Mouse (Mus musculus) embryonic facial prominence, embryonic 15.5 days (tissue): ENCODE data around the gene Phkb. TPM values are rescaled to one million over a fixed set of nuclear protein-coding genes. Genes with fewer than 3 reads are reported as not detected.

ENCODE experiments used
- ATAC-seq: fragments of 200-750 bp; cut with Nextera tagmentation; 2 replicates; pipeline ENCODE4 v1.8.0; 2017; ENCODE audit warnings: low read depth, moderate TSS enrichment; ENCODE audit not compliant: insufficient number of reproducible peaks, low FRiP score, low TSS enrichment
- H3K27ac ChIP-seq: fragments of 300-500 bp; sonication (generic); replicated peaks from 2 replicates; pipeline ENCODE4 v1.5.1; 2015; ENCODE audit warnings: mild to moderate bottlenecking, inconsistent platforms
- H3K27me3 ChIP-seq: fragments of 300-500 bp; sonication (generic); 2 replicates; pipeline ENCODE4 v1.6.1; 2015; ENCODE audit warnings: inconsistent platforms
- H3K36me3 ChIP-seq: fragments of 300-500 bp; sonication (generic); 2 replicates; pipeline ENCODE4 v1.6.1; 2015; ENCODE audit warnings: mild to moderate bottlenecking, inconsistent platforms
- H3K4me1 ChIP-seq: fragments of 300-500 bp; sonication (generic); 2 replicates; pipeline ENCODE4 v1.6.1; 2015; ENCODE audit warnings: inconsistent platforms
- H3K4me2 ChIP-seq: fragments of 300-500 bp; sonication (generic); replicated peaks from 2 replicates; pipeline ENCODE4 v1.6.1; 2015; ENCODE audit warnings: mild to moderate bottlenecking, inconsistent platforms
- H3K4me3 ChIP-seq: fragments of 300-500 bp; sonication (generic); replicated peaks from 2 replicates; pipeline ENCODE4 v1.5.1; 2015; ENCODE audit warnings: mild to moderate bottlenecking, inconsistent platforms
- H3K9ac ChIP-seq: fragments of 300-500 bp; sonication (generic); 2 replicates; pipeline ENCODE4 v1.6.1; 2015; ENCODE audit warnings: inconsistent platforms
- H3K9me3 ChIP-seq: fragments of 300-500 bp; sonication (generic); replicated peaks from 2 replicates; pipeline ENCODE4 v1.6.1; 2016; ENCODE audit warnings: inconsistent platforms
- WGBS: fragments of 180-500 bp; shearing (Covaris S2); methylation state at CpG from one replicate; pipeline ENCODE4 v1.1.7; 2015; 5-methylcytosine and 5-hydroxymethylcytosine counted together
- polyA plus RNA-seq: library from polyadenylated mRNA; unstranded; fragments of >200 nt; fragmentation: Nextera tagmentation; extraction: Ambion mirVana; gene quantifications from 2 replicates; pipeline ENCODE4 v1.2.1, GENCODE M21; 2015

Phkb gene
- polyA plus RNA-seq, 1 experiment from 2014 or later, result 54.2 TPM

- no peak for ATAC-seq
- H3K27me3 ChIP-seq, result no peaks in the 10 kb centered on the region
- H3K4me1 ChIP-seq, result no peaks in the 10 kb centered on the region
- 95% methylated on average over 5 of the region's 5 CpGs for WGBS
- H3K36me3 ChIP-seq, result peaks cover 3% of the 10 kb centered on the region; the same call in 1 of the 2 replicates
- no peak overlapping the region for H3K27ac ChIP-seq
- no peak overlapping the region for H3K9ac ChIP-seq
- H3K4me3 ChIP-seq, result no peak overlapping the region
- H3K9me3 ChIP-seq, result no peaks in the 10 kb centered on the region
- no peak overlapping the region for H3K4me2 ChIP-seq
Observed at GRCm38 (mm10) chr8:85944820-85945219, 104.1 kb downstream of the Phkb start.

- Histone ChIP-seq H3K27ac (no peak overlapping the region), H3K36me3 (peaks cover 7% of the 10 kb centered on the region; the same call in 1 of the 2 replicates), H3K9ac (no peak overlapping the region), H3K27me3 (no peaks in the 10 kb centered on the region), H3K4me3 (no peak overlapping the region), H3K9me3 (no peaks in the 10 kb centered on the region), H3K4me2 (no peak overlapping the region), H3K4me1 (no peaks in the 10 kb centered on the region)
- ATAC-seq, result no peak
- 91% methylated on average over 2 of the region's 2 CpGs for WGBS
Observed at GRCm38 (mm10) chr8:85958391-85958790, 117.6 kb downstream of the Phkb start.

- ATAC-seq, result no peak
- WGBS, result 93% methylated on average over 4 of the region's 4 CpGs
- H3K27me3 ChIP-seq, result no peaks in the 10 kb centered on the region
- no peak overlapping the region for H3K4me2 ChIP-seq
- no peaks in the 10 kb centered on the region for H3K4me1 ChIP-seq
- no peaks in the 10 kb centered on the region for H3K9me3 ChIP-seq
- no peak overlapping the region for H3K9ac ChIP-seq
- no peak overlapping the region for H3K4me3 ChIP-seq
- peaks cover 7% of the 10 kb centered on the region; the same call in 1 of the 2 replicates for H3K36me3 ChIP-seq
- no peak overlapping the region for H3K27ac ChIP-seq
Observed at GRCm38 (mm10) chr8:85959880-85960279, 119.1 kb downstream of the Phkb start.

- ATAC-seq, result no peak
- Histone ChIP-seq H3K4me3 (no peak overlapping the region), H3K4me2 (no peak overlapping the region), H3K4me1 (no peaks in the 10 kb centered on the region), H3K9ac (no peak overlapping the region), H3K27me3 (no peaks in the 10 kb centered on the region), H3K27ac (no peak overlapping the region), H3K36me3 (0 out of 2 replicates have a peak, but pooled peaks cover 10% of the 10 kb centered on the region), H3K9me3 (no peaks in the 10 kb centered on the region)
- WGBS, result 93% methylated on average over 4 of the region's 4 CpGs
Observed at GRCm38 (mm10) chr8:85977588-85978077, 136.9 kb downstream of the Phkb start.

- H3K27ac ChIP-seq, result no peak overlapping the region
- no peak overlapping the region for H3K4me2 ChIP-seq
- no peak overlapping the region for H3K9ac ChIP-seq
- ATAC-seq, result no peak
- no peaks in the 10 kb centered on the region for H3K4me1 ChIP-seq
- no peak overlapping the region for H3K4me3 ChIP-seq
- H3K9me3 ChIP-seq, result no peaks in the 10 kb centered on the region
- no peaks in the 10 kb centered on the region for H3K27me3 ChIP-seq
- 76% methylated on average over 1 of the region's 1 CpGs for WGBS
- H3K36me3 ChIP-seq, result no peaks in the 10 kb centered on the region
Observed at GRCm38 (mm10) chr8:85992911-85993310, 152.2 kb downstream of the Phkb start.

- Histone ChIP-seq H3K4me2 (no peak overlapping the region), H3K4me1 (no peaks in the 10 kb centered on the region), H3K36me3 (no peaks in the 10 kb centered on the region), H3K27ac (no peak overlapping the region), H3K9ac (no peak overlapping the region), H3K27me3 (no peaks in the 10 kb centered on the region), H3K4me3 (no peak overlapping the region), H3K9me3 (no peaks in the 10 kb centered on the region)
- ATAC-seq, result no peak
- WGBS, result 79% methylated on average over 1 of the region's 1 CpGs
Observed at GRCm38 (mm10) chr8:85993661-85994060, 152.9 kb downstream of the Phkb start.

GRCm38 (mm10) chr8:85995971-85996370 is 155.2 kb downstream of the Phkb start:
- Histone ChIP-seq H3K4me1 (no peaks in the 10 kb centered on the region), H3K27ac (no peak overlapping the region), H3K4me2 (no peak overlapping the region), H3K27me3 (no peaks in the 10 kb centered on the region), H3K4me3 (no peak overlapping the region), H3K9me3 (no peaks in the 10 kb centered on the region), H3K36me3 (no peaks in the 10 kb centered on the region), H3K9ac (no peak overlapping the region)
- WGBS, result 88% methylated on average over 1 of the region's 1 CpGs
- ATAC-seq, result no peak

GRCm38 (mm10) chr8:86006485-86006884 is 165.7 kb downstream of the Phkb start:
- no peaks in the 10 kb centered on the region for H3K9me3 ChIP-seq
- H3K4me2 ChIP-seq, result no peak overlapping the region
- no peak overlapping the region for H3K4me3 ChIP-seq
- H3K36me3 ChIP-seq, result no peaks in the 10 kb centered on the region
- H3K27me3 ChIP-seq, result no peaks in the 10 kb centered on the region
- H3K9ac ChIP-seq, result no peak overlapping the region
- H3K27ac ChIP-seq, result no peak overlapping the region
- no peak for ATAC-seq
- H3K4me1 ChIP-seq, result no peaks in the 10 kb centered on the region

- ATAC-seq, result no peak
- no peaks in the 10 kb centered on the region for H3K9me3 ChIP-seq
- 0 out of 2 replicates have a peak, but pooled peaks cover 4% of the 10 kb centered on the region for H3K36me3 ChIP-seq
- no peak overlapping the region for H3K4me2 ChIP-seq
- no peaks in the 10 kb centered on the region for H3K27me3 ChIP-seq
- H3K27ac ChIP-seq, result no peak overlapping the region
- 65% methylated on average over 2 of the region's 2 CpGs for WGBS
- H3K4me3 ChIP-seq, result no peak overlapping the region
- no peaks in the 10 kb centered on the region for H3K4me1 ChIP-seq
- no peak overlapping the region for H3K9ac ChIP-seq
Observed at GRCm38 (mm10) chr8:86016806-86017205, 176.0 kb downstream of the Phkb start.

- no peak overlapping the region for H3K27ac ChIP-seq
- 81% methylated on average over 6 of the region's 6 CpGs for WGBS
- no peaks in the 10 kb centered on the region for H3K27me3 ChIP-seq
- H3K9ac ChIP-seq, result no peak overlapping the region
- H3K9me3 ChIP-seq, result no peaks in the 10 kb centered on the region
- no peak overlapping the region for H3K4me2 ChIP-seq
- peaks cover 6% of the 10 kb centered on the region; the same call in 1 of the 2 replicates for H3K36me3 ChIP-seq
- no peaks in the 10 kb centered on the region for H3K4me1 ChIP-seq
- H3K4me3 ChIP-seq, result no peak overlapping the region
- ATAC-seq, result no peak
Observed at GRCm38 (mm10) chr8:86028646-86029312, 188.0 kb downstream of the Phkb start.

GRCm38 (mm10) chr8:86029451-86029850 is 188.7 kb downstream of the Phkb start:
- no peaks in the 10 kb centered on the region for H3K27me3 ChIP-seq
- H3K36me3 ChIP-seq, result peaks cover 6% of the 10 kb centered on the region; the same call in 1 of the 2 replicates
- no peak overlapping the region for H3K4me3 ChIP-seq
- no peak overlapping the region for H3K9ac ChIP-seq
- no peak overlapping the region for H3K27ac ChIP-seq
- no peaks in the 10 kb centered on the region for H3K9me3 ChIP-seq
- H3K4me1 ChIP-seq, result no peaks in the 10 kb centered on the region
- H3K4me2 ChIP-seq, result no peak overlapping the region
- ATAC-seq, result no peak
- WGBS, result 91% methylated on average over 7 of the region's 7 CpGs
